Mouse (Mus musculus) thymus, postnatal 36 days (tissue): ENCODE measurements around the gene Fmnl3.
A peak's percentile ranks its signal among the peaks of the same experiment; 100 is the strongest.

Source experiments
- DNase-seq, 2 experiments: peaks; one replicate each; pipeline ENCODE4 v3.0.0; 2022; ENCODE audit warnings: mixed read lengths in 2 of 2

Gene Fmnl3

DNA sequence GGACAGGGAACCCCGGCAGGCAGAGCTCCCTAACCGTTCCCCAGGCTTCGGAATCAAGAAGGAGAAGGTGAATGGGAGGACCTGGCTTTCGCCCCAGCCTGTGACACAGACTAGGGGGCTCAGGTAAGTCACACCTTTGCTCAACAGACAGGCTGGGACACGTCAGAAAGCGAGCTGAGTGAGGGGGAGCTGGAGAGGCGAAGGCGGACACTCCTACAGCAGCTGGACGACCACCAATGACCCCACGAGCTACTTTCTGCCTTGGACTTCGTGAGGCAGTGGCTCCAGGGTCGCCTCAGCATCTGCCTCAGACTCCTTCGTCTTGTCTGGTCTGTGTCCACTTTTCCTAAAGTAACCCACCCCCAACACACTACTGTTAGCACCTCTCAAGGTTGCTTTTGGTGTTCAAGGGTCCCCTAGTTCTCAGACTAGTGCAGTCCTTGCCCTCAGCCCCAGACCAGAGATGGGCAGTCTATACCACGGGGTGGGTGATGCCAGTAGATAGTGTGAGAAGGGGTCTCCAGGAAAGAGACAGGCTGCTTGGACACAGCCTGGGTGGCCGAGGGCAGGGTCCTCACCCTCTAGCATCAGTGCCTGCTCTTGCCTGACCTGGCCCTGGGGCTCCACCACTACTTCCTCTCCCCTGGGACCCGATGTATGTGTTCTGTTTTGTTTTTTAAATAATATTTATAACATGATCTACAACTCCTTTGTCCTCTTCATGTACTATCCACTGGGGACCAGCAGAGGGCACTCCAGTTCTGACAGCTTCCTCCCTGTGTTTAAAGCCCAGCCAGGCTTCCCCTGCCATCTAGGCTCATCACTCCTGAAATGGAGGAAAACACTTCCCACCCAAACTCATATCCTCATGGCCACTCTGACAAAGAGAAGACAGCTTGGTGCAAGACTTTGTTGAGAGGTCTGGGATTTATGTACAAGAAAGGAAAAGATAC is 53.7 kb downstream of the Fmnl3 start:
- DNase-seq = peak; percentile 63 to 67

DNA sequence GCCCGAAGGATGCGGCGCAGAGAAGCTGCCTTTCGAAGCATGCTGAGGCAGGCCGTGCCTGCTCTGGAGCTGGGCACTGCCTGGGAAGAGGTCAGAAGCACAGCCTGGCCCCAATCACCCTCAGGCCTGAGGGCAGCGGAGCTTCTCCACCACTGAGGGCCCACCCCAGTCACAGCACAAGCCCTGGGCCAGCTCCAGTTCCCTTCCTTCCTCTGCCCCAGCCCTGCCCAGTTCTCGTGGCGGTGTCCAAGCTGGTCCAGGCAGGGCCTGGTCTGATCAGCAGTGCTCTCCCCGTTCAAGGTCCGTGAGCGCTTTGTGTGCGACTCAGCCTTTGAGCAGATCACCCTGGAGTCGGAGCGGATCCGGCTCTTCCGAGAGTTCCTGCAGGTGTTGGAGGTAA is 55.4 kb downstream of the Fmnl3 start:
- no peak for DNase-seq

DNA sequence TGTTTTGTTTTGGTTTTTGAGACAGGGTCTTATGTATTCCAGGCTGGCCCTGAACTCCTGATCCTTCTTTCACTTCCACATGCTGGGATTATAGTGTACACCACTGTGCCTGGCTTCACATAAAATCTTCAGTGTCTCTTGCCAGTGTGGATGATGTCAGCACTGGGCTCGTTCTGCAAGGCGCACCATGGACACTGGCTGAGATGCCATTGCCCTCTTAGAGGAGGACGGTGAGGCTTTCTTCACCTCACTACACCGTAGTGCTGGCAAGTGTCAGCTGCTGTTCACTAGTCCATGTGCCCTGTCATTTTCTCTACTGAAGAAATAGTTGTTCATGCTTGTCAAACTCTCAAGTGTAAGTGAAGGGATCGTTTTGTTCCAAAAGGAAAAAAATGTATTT is 59.7 kb downstream of the Fmnl3 start:
- no peak for DNase-seq

DNA sequence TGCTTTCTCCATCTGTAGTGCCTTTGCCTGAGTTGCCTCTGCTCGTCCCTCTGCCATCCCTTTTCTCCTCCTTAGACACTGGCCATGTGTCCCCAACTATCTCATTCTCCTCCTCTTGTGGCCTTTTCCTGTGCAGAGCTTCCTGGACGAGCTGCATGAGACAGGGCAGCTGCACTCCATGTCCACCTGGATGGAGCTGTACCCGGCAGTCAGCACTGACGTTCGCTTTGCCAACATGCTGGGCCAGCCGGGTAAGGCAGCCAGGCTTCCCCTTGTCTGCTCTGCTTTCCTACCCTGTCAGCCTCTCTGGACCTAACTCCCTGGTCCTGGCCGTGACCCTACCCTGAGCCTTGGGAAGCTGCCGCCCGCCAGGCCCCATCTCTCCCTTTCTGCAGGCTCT is 60.7 kb downstream of the Fmnl3 start:
- DNase-seq = no peak

DNA sequence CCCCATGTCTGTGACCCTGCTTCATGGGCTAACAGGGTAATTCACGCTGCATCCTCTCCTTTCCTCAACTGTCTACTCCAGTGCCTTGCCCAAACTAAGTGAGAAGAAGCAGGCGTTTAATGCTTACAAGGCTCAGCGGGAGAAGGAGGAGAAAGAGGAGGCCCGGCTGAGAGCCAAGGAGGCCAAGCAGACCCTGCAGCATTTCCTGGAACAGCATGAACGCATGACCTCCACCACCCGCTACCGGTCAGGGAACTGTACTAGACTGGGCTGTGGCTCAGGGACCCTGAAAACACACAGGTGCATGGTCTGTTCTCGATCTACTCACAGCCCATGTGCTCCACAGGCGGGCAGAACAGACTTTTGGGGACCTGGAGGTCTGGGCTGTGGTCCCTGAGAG is 62.8 kb downstream of the Fmnl3 start:
- no peak for DNase-seq

DNA sequence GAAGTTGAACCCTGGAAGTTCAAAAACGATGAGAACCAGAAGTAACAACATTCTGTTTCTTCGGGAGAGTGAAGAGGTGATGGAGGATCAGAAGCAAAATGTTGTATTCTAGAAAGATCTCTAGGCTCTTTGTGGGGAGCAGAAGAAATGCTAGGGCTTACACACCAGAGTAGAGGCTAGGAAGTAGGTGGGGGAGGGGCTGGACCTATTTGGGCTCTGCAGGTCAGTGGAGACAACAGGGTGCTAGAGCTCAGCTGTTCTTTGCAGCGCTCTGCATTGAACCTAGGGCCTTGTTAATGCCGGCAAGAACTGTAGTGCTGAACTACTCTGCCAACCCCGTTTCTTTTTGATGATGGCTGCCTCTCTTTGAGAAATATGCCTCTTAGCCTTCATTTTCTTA is 74.1 kb downstream of the Fmnl3 start:
- no peak for DNase-seq

DNA sequence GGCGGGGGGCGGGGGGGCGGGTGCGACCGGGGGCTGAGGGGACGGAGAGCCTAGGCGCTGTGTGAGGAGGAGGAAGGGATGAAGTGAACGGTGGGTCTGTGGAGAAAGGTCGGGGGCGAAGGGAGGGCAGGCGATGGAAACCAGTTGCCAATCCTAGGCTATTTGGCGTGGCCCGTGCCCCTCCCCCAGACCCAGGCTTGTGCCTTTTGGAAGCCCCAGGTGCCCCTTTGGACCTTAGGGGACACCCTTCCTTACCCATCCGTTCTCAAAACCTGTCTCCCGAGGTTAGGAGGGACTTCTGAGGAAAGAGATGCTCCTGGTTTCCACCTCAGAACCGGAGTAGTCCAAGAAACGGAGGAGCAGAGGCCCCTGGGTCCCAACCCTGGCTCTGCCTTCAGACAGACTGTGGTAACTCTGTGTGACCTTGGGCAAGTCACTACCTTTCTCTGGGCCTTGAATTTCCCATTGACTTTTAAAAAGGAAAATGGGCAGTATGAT is 74.7 kb downstream of the Fmnl3 start, which contains the start of gene Fam186b:
TSS of gene Fam186b (minus strand) at position 405 of the 498 bp plus-strand sequence.
- peak; percentile 21 to 52 for DNase-seq

DNA sequence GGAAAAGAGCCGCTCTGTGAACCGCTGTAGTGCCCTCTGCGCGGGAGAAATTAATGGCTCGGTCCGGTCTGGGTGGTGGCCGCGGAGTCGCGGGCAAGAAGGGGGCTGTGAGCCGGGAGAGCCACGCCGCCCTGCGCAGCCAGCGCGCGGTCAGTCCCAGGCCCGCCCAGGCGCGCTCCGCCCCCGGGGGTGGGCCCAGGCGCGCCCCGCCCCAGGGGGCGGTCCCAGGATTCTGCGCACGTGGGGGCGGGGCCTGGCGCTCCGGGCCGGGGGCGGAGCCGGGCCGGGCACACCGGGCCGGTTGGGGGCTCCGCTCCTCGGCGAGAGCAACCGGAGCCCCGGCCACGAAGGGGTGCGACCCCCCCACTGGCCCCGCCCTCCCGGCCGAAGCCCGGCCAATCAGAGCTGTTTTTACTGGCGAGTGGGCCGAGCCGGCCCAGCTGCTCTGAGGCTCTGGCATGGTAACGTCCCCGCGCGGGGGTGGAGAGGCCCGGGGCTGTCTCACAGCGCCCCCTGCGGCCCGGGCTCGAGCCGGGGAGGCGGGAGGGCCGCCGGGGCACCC is 75.4 kb downstream of the Fmnl3 start, which contains the start of gene Prpf40b:
TSS of gene Prpf40b (plus strand) at position 275 of the 562 bp plus-strand sequence.
- DNase-seq = peak; percentile 85 to 90

DNA sequence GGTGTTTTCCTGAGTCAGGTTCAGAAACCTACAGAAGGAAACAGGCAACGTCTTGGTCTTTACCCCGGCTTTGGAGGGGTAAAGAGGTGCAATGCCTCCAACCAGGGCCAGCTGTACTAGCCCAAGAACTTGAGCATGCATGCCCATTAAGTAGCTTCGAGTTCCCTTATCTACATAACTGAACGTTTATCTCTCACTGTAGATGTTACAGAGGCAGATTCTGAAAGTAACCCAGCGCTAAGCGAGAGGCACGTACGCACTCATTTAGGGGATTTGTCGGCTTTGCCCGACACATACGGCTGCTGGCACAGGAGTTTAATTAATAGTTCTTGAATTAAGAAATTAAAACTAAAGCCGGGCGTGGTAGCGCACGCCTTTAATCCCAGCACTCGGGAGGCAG is 76.0 kb downstream of the Fmnl3 start:
- DNase-seq = peak in 1 of 2 experiments; percentile 14

DNA sequence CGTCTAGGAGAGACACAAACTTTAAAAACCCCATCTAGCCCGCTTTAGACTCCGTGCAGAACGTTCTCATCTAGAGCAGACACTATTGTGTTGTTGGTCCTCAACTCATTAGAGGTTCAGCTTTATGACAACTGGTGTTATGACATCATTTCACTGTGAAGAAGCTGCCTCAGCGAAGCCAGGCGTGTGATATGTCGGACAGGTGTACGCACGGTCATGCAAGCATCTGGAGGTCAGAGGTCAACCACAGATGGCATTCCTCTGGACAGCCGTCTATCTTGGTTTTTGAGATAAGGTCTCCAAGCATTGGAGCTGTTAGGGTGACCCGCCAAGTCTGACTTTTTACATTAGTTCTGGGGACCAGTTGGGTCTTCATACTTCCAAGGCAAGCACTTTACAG is 79.7 kb downstream of the Fmnl3 start:
- no peak for DNase-seq

DNA sequence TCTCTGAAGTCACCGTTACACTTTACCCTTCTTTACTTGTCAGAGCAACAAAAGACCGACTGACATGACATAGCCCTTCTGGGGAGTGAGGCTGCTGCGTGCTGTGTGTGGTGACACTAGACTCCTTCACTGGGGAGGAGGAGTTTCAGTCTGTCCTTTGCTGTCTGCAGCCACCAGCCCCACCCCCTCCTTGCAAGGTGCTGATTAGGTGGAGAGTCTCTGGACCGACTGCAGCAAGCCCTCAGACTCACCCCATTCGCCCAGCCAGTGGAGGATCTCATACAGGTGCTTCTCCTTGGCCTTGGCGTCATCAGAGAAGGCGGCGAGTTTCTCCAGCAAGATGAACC is 85.1 kb downstream of the Fmnl3 start:
- no peak for DNase-seq

DNA sequence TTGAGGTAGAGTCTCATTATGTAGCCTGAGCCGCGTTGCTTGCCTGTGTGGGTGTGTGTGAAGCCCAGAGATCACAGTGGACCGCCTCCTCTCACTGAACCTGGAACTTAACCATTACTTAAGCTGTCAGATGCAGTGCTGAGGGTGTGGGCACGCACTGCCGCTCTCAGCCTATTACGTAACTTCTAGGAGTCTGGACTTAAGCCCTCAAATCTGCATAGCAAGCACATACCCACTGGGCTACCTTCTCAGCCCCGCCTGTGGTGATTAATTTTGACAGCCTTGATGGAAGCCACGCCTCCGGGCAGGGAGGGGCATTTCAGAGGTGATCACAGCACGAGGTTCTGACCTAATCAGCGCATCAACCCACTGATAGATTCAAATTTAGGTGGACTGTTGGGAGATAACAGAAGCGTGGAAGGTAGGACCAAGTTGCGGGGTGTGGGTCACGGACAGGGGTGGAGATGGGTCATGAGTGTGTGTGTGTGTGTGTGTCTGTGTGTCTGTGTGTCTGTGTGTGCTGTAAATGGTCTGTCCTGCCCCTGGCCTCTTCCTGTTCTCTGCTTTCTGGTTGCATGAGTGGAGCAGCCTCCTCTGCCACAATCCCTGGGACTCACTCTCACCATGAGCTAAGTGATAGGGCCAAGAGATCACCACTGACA is 85.6 kb downstream of the Fmnl3 start:
- DNase-seq = no peak

DNA sequence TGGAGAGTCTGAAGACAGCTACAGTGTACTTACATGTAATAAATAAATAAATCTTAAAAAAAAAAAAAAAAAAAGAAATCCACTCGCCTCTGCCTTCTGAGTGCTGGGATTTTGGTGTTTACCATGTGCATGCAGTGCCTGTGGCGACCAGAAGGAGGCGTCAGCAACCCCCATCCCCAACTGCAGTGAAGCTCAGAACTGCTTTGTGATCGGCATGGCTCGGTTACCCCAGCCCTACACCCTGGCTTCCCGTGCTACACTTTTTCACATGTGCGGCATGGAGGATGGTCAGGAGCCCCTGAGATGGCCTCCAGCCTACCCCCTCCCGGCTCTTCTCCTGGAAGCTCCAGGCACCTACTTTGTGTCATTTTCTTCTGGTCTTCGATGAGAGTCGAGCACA is 86.8 kb downstream of the Fmnl3 start:
- peak in 1 of 2 experiments; percentile 16 for DNase-seq

DNA sequence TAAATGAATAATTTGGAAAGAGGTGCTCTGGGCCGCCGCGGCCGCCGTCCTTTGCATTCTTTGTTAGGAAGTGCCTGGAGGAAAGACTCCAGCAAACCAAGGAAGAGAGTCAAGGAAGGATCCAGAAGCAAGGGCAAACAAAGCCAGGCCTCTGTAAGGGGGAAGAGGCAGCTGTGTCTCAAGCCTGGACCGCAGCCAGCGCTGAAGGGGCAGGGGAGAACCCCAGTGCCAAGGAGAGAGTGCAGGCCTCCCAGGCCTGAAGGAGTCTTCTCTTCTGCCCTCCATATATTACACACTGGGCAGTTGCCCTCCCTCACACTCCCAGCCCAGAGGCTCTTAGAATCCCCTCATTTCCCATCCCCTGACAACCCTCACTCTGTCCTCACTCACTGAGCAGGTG is 92.0 kb downstream of the Fmnl3 start:
- DNase-seq = no peak

DNA sequence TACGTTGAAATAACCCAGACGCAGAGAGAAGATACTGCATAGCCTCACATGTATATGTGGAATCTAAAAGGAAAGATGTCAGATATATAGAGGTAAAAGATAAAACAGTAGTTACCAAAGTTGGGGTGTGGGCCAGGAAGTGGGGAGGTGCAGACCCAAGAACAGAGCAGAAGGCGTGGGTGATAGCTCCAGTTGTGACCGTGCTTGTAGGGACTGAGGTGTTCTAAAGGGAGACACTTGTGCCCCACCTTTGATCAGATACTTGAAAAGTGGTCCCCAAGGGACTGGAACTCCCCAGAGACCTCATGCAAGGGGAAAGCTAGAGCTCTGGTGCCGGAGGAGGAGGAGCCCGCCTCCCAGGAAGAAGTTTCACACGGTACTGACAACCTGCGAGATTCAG is 94.2 kb downstream of the Fmnl3 start:
- peak; percentile 15 to 30 for DNase-seq
